Mouse (Mus musculus) spleen, postnatal 4 days (tissue): ENCODE measurements at regions not wholly inside any gene's neighbourhood (a gene's known extent, or its start where the extent isn't known, plus 50 kb on each side); places are given as distances from the start of the nearest gene placed in this dataset.

Experiments used
- DNase-seq, 2 experiments: peaks; one replicate each; pipeline ENCODE4 v3.0.0; 2022; ENCODE audit warnings: low spot score in 2 of 2

GRCm38 (mm10) chr8:26354516-26354915, 235.2 kb downstream of the Gm45692 start:
- no peak for DNase-seq

DNA sequence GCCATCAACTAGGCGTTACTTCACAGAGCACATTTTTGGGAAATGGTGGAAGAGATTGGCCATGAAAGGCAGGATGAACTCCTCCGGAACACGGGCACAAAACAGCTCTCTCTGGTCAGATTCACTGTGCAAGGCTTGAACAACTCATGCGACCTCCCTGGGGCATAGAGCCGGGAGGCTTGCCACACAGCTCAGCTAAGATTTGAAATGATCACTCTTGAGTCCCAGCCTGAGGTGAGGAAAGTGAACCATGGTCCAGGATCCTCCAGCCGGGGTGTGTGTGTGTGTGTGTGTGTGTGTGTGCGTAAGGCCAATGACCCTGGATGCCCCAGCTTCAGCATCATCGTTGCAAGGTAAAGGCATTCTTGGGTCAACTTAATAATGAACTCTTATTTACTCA, 237.5 kb downstream of the Gm45692 start:
- DNase-seq, result no peak

- peak in 1 of 2 experiments; percentile 47 for DNase-seq
Measured at GRCm38 (mm10) chr8:26358711-26359136, 239.4 kb downstream of the Gm45692 start.

- no peak for DNase-seq
Measured at GRCm38 (mm10) chr8:26362366-26362765, 243.0 kb downstream of the Gm45692 start.

DNA sequence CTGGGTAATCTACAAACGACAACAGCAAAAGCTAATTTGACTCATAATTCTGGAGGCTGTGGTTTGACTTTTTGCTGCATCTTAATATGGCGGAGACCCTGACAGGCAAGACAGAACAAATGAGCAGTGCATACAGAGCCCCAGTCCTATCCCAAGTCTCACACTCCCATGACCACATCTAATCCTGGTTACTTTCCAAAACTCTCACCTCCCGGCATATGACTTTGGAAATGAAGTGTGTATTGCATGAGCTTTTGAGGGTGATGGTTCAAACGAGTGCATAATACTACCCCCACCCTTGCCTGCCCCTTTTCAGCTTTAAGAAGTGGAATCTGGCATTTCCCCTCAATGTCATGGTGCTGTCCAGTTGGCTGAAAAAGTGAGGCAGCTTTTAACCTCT, 244.3 kb downstream of the Gm45692 start:
- no peak for DNase-seq

- peak in 1 of 2 experiments; percentile 26 for DNase-seq
Measured at GRCm38 (mm10) chr8:26364637-26365036, 245.3 kb downstream of the Gm45692 start.

DNA sequence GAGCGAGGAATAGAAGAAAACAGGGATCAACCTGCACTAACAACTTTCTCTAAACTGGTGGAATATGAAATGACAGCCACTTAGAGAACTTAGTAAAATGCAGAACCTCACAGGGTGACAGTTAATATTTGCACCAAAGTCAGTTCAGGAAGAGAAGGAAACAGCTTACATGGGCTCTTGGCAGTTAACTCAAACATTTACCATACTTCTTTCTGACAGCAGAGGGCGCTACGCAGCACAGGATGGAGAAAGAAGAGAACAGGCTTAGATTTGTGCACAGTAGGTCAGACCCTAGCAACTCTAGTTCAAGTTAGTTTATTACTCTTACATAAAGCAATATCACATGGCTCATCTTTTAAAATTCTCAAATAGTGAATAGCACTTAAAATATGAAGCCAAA, 261.3 kb downstream of the Gm45692 start:
- peak; percentile 31 to 72 for DNase-seq

- DNase-seq, result no peak
Measured at GRCm38 (mm10) chr8:26382426-26382825, 263.1 kb downstream of the Gm45692 start.

GRCm38 (mm10) chr8:26383886-26384285, 264.6 kb downstream of the Gm45692 start:
- DNase-seq, result no peak

DNA sequence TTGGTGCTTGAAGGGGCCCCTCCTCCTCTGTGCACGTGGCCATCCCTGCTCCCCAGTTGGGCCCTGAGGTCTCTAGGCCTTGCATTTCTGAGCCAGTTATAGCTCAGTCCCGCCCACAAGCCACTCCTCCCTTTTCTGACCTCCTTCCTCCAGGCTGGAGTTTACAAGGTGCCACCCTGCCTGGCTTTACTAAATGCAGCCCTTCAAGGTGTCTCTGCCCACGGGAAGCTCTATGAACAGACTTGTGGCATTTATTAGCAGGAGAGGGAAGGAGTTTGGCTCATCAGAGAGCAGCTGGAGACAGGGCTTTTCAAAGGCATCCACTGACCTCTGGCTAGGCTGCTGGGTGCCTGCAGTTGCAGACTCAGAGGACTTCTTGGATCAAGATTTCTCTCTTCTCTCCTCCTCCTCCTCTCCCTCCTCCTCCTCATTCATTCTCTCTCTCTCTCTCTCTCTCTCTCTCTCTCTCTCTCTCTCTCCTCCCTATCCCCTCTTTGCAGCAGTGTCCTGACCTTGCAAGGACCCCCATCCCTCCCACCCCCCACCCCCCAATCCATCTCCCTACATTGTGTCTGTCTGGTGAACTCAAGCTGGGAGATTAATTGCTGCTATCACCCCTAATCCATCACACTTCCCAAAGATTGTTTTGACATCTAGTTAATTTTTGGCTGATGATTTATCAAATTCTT, 265.1 kb downstream of the Gm45692 start:
- DNase-seq, result no peak

DNA sequence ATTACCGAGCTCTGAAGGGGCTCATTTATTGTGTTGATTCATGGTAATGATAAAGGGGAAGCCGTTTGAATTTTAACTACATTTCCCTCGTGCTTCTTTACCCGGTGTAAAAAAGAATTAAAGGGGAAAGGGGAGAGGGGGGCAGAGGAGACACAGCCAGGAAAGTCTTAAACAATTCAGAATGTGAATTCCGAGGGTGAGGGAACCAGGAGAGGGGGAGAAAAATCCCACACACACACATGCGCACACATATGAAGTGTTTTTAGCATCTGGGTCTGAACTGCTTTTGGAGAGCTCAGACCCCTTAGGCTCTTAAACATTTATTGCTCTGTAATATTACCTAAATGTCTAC, 265.6 kb downstream of the Gm45692 start:
- no peak for DNase-seq

GRCm38 (mm10) chr8:26395061-26395460, 275.7 kb downstream of the Gm45692 start:
- no peak for DNase-seq

DNA sequence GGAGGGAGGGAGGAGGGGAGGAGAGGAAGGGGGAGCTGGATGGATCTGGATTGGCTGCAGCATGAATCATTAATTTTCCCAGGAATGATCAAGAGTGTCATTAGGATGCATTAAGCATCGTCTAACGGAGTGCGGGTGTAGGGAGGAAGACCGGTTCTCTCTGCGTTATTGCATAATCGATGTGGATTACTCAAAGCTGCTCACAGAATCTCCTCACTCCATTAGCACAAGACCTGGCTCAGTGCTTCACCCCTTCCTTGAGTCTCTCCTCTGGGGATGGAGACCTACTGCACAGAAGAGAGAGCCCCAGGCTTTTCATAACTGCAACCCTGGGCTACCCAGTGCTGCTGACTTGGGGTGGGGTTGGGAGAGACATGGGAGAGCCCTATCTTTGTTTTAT, 300.7 kb downstream of the Gm45692 start:
- DNase-seq, result no peak

DNA sequence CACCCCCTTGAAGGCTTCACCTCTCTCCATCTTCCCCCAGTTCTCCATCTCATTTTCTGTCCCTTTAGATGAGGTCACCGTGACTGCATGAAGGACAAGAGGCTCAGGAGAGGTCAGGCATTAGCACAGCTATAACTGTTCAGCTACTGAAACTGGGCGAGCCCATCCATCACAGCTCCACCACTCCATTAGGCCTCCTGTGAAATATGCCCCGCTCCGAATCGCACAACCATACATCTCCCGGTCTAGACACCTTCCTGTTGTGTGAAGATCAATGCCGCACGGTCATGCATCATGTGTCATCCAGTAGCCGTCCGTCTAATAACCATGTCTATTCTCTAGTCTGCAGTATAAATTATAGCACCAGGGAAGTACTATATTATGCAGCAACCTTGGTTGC, 301.2 kb downstream of the Gm45692 start:
- no peak for DNase-seq

DNA sequence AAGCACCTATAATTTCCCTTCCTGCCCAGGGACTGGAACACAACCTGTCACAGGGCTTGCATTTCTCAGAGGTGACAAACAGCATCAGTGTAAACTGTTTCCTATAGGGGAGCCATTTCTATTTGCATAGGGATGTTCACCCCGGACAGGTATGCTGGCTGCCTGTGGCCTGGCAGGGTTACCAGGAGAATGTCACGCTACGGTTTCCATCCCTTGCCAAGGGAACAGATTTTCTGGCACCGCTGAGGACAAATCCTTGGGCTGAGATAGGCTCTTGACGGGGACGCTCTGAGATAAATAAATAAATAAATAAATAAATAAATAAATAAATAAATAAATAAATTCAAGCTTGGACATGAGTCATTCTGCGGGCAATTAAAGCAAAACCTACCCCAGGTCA, 308.0 kb downstream of the Gm45692 start:
- DNase-seq, result no peak

DNA sequence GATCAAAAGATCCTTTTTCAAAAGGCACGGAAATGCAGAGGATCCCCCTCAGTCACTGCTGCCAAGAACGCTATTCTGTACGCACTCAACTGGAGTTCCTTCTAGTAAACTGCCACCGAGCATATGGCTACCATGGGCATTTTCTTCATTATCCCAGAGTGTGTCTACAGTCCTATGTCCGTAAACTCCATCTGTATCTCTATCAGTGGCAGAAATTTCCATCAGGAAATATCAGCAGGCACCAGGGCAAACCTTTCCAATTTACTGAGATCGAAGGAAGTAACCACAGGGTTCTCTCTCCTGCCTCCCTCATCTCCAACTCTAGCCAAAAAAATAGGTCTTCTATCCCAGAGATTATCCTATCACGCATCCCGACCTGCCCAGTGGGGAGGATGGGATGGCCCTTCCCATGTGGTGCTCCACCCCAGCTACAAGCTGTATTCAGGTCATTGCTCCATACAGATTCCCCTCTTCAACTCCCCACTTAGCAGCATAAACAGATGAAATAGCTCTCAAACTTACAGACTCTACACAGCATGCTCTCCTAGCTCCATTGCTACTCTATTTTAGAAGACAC, 310.5 kb downstream of the Gm45692 start:
- no peak for DNase-seq

DNA sequence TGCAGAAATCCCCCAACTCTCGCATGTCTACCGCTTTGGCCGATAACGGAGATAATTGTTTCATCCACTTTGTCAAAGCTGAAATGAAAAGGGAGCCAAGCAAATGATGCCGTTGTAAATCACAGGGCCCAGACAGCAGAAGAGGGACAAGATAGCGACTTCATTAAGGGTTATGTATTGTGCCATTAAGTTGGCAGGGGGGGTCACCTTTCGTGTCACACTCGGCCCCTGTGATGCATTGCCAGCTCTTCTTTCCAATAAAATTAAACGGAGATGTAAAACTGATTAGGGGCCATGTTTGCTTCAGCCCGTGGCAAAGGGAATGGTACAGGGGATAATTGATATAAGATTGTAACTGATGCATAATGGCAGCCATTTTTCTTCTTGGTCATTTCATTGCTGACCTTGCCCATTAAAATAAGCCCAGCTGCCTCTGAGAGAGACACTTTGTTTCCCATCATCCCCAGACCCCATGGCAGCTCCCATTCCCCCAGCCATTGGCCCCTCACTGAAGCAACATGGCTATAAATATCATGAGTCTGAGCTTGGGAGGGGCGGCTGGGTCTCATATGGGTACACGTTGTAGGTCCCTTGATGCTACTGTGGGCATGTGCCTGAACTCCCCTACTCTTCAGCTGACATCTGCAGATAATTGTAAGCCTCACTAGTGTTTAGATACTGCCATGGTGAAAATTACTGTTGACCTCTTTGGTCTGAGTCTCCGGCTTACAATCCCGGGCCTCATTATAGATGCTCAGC, 313.0 kb downstream of the Gm45692 start:
- no peak for DNase-seq

DNA sequence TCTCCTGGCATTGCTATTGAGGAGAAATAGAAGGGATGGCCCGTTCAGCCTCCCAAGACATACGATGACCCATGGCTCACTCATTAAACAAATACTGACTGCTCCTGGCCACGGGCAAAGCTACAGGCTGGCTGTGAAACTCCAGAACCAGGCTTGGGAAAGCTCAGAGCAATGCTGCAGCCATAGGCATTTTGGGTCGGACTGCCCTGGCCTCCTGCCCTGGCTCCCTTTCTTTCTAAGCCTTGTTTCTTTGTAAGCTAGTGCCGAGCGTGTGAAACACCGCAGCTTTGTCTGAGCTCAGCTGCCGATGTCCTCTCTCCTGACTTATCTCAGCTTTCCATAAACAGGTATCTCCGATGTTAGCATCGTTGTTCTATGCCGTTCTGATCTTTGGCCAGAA, 316.9 kb downstream of the Gm45692 start:
- DNase-seq, result no peak

DNA sequence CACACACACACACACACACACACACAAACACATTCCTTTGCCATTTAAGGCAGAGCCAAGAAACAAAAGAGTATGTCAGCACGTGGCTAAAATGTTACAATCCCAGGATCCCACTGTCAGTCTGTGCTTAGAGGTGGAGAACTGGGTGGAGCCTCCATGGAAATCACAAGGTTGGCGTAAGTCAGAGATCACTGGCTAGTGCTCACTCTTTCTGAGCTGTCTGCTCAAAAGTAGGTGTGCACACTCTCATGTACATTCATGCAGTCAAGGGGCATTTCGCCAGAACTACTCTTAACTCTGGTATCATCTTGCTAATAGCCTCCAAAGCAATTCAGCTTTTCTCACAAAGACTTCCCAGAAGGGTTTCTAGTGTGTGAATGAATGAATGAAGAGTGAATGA, 318.2 kb downstream of the Gm45692 start:
- DNase-seq, result no peak

DNA sequence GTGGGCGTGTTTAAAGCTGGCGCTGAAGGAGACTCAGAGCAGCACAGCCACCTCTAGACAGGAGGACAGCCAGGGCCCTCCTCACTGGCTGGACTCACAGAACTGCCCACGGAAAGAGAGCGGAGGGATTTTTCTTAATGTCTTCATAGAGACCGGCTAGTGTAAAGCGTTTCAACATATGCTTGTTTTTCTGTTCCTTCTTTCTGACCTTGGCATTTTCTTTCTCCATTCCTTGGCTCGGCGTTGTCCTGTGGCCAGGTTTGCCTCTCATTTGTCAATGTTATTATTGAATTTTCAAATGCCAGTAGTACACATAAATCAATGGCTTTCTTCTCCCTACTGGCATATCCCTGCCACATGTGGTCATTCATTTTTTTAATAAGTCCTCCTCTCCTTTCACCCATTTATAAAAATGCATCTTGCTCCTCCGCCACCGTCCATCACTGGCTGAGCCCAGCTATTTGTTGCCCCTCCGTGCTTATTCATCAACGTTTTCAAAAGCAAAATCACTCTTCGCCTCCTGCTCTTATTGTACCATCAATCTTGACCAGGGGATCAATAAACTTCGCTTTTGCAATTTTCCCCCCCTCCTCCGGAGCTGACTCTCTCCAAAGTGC, 319.0 kb downstream of the Gm45692 start:
- no peak for DNase-seq

DNA sequence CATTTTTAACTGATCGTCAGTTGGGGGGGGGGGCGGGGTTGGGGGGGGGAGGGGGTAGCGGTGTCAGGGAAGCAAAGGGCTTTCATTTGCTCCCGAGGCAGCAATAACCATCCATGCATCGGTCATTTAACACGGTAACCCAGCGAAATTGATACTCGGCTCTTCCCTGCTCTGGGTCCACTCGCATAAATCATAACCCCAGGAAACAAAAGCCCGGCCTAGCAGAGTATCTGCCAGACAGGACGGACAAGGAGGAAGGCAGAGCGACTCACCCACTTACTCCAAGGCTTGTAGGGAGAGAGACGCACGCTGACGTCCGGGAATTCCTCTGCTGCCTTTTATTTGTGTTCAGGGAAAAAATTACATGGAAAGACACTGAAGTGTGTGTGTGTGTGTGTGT, 319.5 kb downstream of the Gm45692 start:
- DNase-seq, result no peak

GRCm38 (mm10) chr8:26441268-26442030, 322.1 kb downstream of the Gm45692 start:
- DNase-seq, result no peak
